Mouse (Mus musculus) G1E (cell line): Measurements from ENCODE around the gene Thg1l.

Experiments
- CTCF ChIP-seq: IDR thresholded peaks from 2 replicates; pipeline ENCODE4 v1.5.1; 2012; ENCODE audit warnings: low read depth, low read length, inconsistent platforms, mixed read lengths
- TAL1 ChIP-seq: conservative IDR thresholded peaks from 2 replicates; pipeline ENCODE4 v1.6.1; 2012; ENCODE audit warnings: low read depth, low read length, inconsistent platforms, mixed read lengths

DNA sequence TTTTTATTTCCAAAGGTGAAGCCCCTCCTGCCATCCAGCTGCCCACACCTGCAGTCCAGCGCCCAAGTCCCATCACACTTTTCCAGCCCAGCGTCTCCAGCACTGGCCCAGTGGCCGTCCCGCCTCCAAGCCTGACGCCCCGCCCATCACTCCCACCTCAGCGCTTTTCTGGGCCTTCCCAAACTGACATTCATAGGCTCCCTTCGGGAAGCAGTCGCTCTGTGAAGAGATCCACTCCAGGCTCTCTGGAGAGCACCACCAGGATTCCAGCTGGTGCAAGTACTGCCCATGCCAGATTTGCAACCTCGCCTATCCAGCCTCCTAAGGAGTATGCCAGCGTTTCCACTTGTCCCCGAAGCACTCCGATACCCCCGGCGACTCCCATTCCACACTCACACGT lies 36.3 kb upstream of the Thg1l start:
- TF ChIP-seq CTCF (no peak), TAL1 (no peak)
